Mouse (Mus musculus): ENCODE results near the gene Tsen2. TPM values are rescaled to one million over a fixed set of nuclear protein-coding genes. Genes with fewer than 3 reads are reported as not detected.
A peak's percentile ranks its signal among the peaks of the same experiment; 100 is the strongest.

The Tsen2 gene
- total and polyA plus RNA-seq, 2 experiments from 2014 or later = 33.7 to 34.4 TPM

DNA sequence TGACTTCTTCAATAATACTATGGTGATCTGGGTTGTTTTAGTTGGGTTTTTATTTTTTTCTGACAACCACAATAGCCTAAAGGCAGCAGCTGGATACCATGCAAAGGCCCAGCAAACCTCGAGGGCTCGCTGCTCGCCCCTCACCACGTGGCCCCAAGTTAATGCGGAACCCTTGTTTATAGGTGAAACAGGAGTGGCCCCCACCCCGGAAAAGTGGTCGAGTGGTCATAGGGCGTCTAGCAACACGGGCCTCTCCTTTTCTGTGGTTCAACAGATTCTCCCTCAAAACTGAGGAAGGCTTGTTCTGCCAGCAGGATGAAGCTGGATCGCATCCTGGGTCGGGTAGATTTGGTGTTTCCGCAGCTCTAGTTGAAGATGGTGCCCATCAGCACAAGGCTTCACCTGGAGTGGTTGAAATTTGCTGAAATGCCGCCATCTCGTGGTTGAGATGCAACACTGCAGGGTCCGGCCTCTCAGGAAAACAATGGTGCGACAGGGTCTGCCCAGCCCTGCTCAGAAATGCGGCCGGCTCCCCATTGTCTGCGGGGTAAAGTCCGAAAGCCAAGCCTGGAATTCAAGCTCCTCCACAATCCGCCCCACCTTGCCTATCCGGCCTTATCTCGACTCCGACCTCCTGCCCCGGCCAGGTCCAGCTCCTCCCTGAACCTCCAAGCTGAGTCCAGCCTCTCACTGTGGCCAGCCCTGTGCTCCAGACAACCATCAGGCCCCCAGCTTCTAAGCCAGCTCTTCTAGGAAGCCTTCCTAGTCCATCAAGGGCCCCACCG, 5.6 kb upstream of the Tsen2 start:
- no peak overlapping the region for H3K27ac ChIP-seq (ENCODE audit: low read depth, low read length)
- peak overlapping the region; percentile 66 for H3K4me2 ChIP-seq (ENCODE audit: low read depth)
- H3K9me3 ChIP-seq (ENCODE audit: low read length) = no peaks in the 10 kb centered on the region
- peak overlapping the region; percentile 27 for H3K4me3 ChIP-seq (ENCODE audit: low read depth, low read length)
- DNase-seq (peak; percentile 91), ATAC-seq (peak; percentile 88)
- no peaks in the 10 kb centered on the region for H3K4me1 ChIP-seq (ENCODE audit: insufficient read depth)
- H3K36me3 ChIP-seq (ENCODE audit: insufficient read depth) = no peaks in the 10 kb centered on the region
- H3K9ac ChIP-seq = peak overlapping the region; percentile 60
- WGBS = 18% methylated on average over 26 of the region's 26 CpGs
- H3K27me3 ChIP-seq (ENCODE audit: insufficient read depth, low read length) = no peaks in the 10 kb centered on the region
- peak; percentile 94 for TF ChIP-seq CTCF (IDR thresholded peaks at IDR 0.05; ENCODE audit: low read depth)

DNA sequence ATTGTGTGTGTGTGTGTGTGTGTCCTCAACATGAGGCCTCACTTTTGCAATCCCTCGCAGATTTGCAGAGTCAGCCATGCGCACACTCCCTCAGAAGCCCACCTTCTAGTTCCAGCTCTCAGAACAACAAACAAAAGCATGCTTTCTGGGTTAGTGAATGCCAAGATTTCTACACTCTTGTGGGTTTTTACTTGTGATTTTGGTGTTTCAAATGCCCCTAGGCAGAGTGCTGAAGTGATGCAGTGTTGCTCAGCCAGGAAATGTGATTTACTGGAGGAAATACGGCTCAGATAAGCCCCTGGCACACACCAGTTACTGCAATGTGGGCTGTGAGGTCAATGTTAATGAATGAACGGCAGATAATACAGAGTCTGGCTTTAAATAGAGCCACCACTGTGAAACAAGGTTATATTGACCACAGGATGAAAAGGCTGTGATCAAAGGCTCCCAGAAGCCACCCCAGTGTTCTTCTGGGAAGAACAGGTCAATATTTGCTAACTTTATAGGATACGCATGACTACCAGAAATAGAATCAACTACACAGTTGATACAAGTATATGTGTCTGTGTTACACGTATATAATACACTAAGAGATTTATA, 2.7 kb upstream of the Tsen2 start:
- 44% methylated on average over 6 of the region's 6 CpGs for WGBS
- H3K9ac ChIP-seq = no peak overlapping the region
- no peak for DNase-seq

DNA sequence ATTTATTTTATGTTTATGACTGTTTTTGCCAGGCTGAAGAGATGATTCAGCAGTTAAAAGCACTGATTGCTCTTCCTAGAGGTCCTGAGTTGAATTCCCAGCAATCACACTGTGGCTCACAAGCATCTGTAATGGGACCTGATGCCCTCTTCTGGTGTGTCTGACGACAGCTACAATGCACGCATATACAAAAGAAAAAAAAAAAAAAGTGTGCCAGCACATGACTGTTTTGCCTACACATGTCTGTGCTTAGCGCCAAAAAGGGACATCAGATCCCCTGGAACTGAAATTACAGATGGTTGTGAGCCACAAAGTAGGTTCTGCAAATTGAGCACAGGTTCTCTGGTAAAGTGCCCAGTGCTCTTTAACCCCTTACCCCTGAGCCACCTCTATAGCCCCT, 2.1 kb upstream of the Tsen2 start:
- Histone ChIP-seq H3K9me3 (ENCODE audit: low read length) (no peaks in the 10 kb centered on the region), H3K27ac (ENCODE audit: low read depth, low read length) (no peak overlapping the region), H3K36me3 (ENCODE audit: insufficient read depth) (no peaks in the 10 kb centered on the region), H3K27me3 (ENCODE audit: insufficient read depth, low read length) (no peaks in the 10 kb centered on the region), H3K4me2 (ENCODE audit: low read depth) (no peak overlapping the region), H3K9ac (no peak overlapping the region), H3K4me1 (ENCODE audit: insufficient read depth) (0 out of 2 replicates have a peak, but pooled peaks cover 4% of the 10 kb centered on the region), H3K4me3 (ENCODE audit: low read depth, low read length) (no peak overlapping the region)
- 54% methylated on average over 3 of the region's 3 CpGs for whole genome bisulfite sequencing
- DNase-seq (no peak), ATAC-seq (no peak)
- TF ChIP-seq CTCF (IDR thresholded peaks at IDR 0.05; ENCODE audit: low read depth) = no peak

More for the DNA sequence above, 2.7 kb upstream of the Tsen2 start:
- H3K9me3 ChIP-seq (ENCODE audit: low read length) = no peaks in the 10 kb centered on the region
- no peak overlapping the region for H3K27ac ChIP-seq (ENCODE audit: low read depth, low read length)
- H3K4me3 ChIP-seq (ENCODE audit: low read depth, low read length) = no peak overlapping the region
- H3K27me3 ChIP-seq (ENCODE audit: insufficient read depth, low read length) = no peaks in the 10 kb centered on the region
- H3K4me1 ChIP-seq (ENCODE audit: insufficient read depth) = 0 out of 2 replicates have a peak, but pooled peaks cover 4% of the 10 kb centered on the region
- no peak for ATAC-seq
- H3K36me3 ChIP-seq (ENCODE audit: insufficient read depth) = no peaks in the 10 kb centered on the region
- no peak for TF ChIP-seq CTCF (IDR thresholded peaks at IDR 0.05; ENCODE audit: low read depth)
- no peak overlapping the region for H3K4me2 ChIP-seq (ENCODE audit: low read depth)

DNA sequence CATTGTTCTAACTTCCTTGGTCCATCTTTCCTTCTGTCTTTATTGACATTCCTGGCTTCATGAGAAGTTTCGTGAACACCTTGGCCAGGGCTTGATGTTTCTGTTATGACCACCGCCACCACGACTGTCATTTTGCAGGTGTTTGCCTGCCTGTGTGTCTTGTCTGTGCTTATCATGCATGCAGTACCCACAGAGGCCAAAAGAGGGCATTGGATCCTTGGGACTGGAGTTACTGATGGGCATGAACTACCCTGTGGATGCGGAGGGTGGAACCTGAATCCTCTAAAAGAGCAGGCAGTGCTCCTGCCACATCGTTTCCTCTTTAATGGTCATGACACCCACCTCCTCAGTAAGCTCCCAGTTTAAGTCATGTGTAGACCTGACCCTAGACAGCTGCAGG, 1.8 kb downstream of the Tsen2 start:
- Histone ChIP-seq H3K9me3 (ENCODE audit: low read length) (no peaks in the 10 kb centered on the region), H3K27ac (ENCODE audit: low read depth, low read length) (no peak overlapping the region), H3K4me2 (ENCODE audit: low read depth) (no peak overlapping the region), H3K9ac (no peak overlapping the region), H3K4me3 (ENCODE audit: low read depth, low read length) (no peak overlapping the region), H3K27me3 (ENCODE audit: insufficient read depth, low read length) (no peaks in the 10 kb centered on the region), H3K36me3 (ENCODE audit: insufficient read depth) (peaks cover 28% of the 10 kb centered on the region), H3K4me1 (ENCODE audit: insufficient read depth) (0 out of 2 replicates have a peak, but pooled peaks cover 4% of the 10 kb centered on the region)
- WGBS = 90% methylated on average over 5 of the region's 5 CpGs
- ATAC-seq = no peak
- TF ChIP-seq CTCF (IDR thresholded peaks at IDR 0.05; ENCODE audit: low read depth) = peak; percentile 72
- DNase-seq = peak; percentile 27

DNA sequence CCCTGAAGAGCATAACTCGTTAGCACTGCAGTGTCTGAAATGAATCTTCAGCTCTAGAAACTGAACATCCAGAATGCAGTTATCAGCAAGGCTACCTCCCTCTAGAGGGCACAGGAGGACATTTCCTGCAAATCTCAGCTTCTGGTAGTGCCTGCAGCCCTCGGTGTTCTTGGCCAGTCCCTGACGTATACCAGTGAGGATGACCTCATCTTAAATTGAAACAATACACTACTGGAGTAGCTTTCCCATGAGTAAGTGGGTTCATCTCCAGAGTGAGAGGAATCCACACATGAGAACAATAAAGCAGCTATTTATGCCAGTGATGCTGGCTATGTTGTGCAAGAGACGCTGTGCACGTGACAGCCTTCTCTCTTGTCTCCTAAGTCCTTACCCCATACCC, 11.0 kb downstream of the Tsen2 start:
- Histone ChIP-seq H3K27me3 (ENCODE audit: insufficient read depth, low read length) (no peaks in the 10 kb centered on the region), H3K27ac (ENCODE audit: low read depth, low read length) (no peak overlapping the region), H3K36me3 (ENCODE audit: insufficient read depth) (peaks cover 67% of the 10 kb centered on the region), H3K9me3 (ENCODE audit: low read length) (no peaks in the 10 kb centered on the region), H3K4me2 (ENCODE audit: low read depth) (no peak overlapping the region), H3K9ac (no peak overlapping the region), H3K4me3 (ENCODE audit: low read depth, low read length) (no peak overlapping the region), H3K4me1 (ENCODE audit: insufficient read depth) (no peaks in the 10 kb centered on the region)
- no peak for DNase-seq
- TF ChIP-seq CTCF (IDR thresholded peaks at IDR 0.05; ENCODE audit: low read depth) = peak; percentile 50
- no peak for ATAC-seq
- 72% methylated on average over 5 of the region's 5 CpGs for WGBS

DNA sequence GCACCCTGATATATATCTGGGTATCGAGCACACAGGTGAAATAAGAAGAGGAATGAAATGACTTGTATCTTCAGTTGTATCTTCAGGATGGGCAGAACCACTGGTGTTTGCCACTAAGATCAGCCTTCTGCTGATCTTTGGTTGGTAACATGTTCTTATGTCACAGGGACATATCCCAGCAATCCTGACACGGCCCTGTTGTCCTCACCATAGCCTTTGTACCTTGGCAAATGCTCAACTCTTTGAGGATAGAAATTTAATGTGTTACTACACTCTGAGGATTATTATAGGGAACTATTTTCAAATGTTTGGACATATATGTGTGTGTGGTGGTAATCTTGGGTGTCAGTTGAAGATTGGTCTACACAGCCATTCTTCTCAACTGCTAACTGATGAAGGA, 13.7 kb downstream of the Tsen2 start:
- Histone ChIP-seq H3K4me1 (ENCODE audit: insufficient read depth) (no peaks in the 10 kb centered on the region), H3K27ac (ENCODE audit: low read depth, low read length) (no peak overlapping the region), H3K9me3 (ENCODE audit: low read length) (no peaks in the 10 kb centered on the region), H3K27me3 (ENCODE audit: insufficient read depth, low read length) (no peaks in the 10 kb centered on the region), H3K36me3 (ENCODE audit: insufficient read depth) (peaks cover 61% of the 10 kb centered on the region), H3K4me2 (ENCODE audit: low read depth) (no peak overlapping the region), H3K4me3 (ENCODE audit: low read depth, low read length) (no peak overlapping the region), H3K9ac (no peak overlapping the region)
- no peak for DNase-seq
- no peak for ATAC-seq
- WGBS = 92% methylated on average over 2 of the region's 2 CpGs
- TF ChIP-seq CTCF (IDR thresholded peaks at IDR 0.05; ENCODE audit: low read depth) = no peak
